Mouse (Mus musculus) frontal cortex, postnatal 25 days (tissue): Measurements from ENCODE around the gene Hax1.

Source experiments
- DNase-seq, 2 experiments: peaks; one replicate each; pipeline ENCODE4 v3.0.0; 2022; ENCODE audit warnings: low spot score in 2 of 2

The Hax1 gene

GRCm38 (mm10) chr3:89998612-89999054 lies at the start of gene Hax1:
Hax1 (minus strand) TSS chr3:89998780.
- DNase-seq, result peak; percentile 93 to 95

DNA sequence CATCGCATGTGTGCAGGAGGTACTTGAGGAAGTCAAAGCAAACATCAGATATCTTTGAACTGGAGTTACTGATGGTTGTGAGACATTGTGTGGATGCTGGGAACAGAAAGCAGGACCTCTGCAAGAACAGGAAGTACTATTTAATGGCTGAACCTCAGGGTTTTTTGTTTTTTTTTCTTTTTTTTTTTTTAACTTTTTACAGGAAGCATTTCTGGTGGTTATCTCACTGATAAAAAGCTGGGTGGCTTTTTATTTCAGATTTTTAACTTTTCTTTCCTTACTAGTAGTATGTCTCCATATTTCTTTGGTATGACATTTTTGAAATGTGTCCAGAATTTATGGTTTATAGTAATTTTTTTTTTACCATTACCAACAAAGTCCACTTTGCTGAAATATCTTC lies 37.7 kb upstream of the Hax1 start:
- no peak for DNase-seq

DNA sequence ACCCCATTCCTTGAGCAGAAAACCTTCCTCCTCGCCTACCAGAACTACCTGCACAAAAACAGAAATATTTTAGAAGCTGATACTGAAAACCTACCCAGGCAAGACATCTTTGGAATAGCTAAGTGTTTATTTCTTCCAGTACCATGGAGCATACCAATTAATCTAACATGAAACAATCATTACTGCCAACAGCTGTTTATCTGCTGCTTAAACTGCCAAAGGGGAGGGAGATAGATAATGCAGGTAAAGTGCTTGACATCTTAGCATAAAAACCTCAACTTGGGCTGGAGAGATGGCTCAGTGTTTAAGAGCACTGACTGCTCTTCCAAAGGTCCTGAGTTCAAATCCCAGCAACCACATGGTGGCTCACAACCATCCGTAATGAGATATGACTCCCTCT lies 36.1 kb upstream of the Hax1 start:
- no peak for DNase-seq

GRCm38 (mm10) chr3:90016626-90017025 lies 18.0 kb upstream of the Hax1 start:
- no peak for DNase-seq

- DNase-seq, result no peak
Measured at GRCm38 (mm10) chr3:90010291-90010690, 11.7 kb upstream of the Hax1 start.

- DNase-seq, result no peak
Measured at GRCm38 (mm10) chr3:90004091-90004796, 5.7 kb upstream of the Hax1 start.

DNA sequence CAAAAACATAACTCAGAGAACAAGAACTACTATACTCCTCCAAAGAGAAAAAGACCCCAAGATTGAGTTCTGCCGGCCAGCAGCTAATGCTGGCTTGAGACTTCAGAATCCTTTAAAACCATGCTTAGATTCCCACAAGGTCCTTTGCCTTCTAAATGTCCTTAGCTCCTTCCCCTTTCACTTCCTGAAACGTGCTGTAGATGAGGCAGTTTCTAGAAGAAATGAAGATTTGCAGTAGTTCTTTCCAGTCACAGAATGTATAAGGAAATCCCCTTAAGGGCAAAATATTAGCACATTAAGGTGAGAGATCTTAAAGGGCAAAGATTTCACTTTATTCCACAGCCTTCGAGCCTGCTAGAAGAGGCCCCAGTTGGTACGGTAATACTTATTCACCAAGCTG lies 1.2 kb upstream of the Hax1 start:
- no peak for DNase-seq

DNA sequence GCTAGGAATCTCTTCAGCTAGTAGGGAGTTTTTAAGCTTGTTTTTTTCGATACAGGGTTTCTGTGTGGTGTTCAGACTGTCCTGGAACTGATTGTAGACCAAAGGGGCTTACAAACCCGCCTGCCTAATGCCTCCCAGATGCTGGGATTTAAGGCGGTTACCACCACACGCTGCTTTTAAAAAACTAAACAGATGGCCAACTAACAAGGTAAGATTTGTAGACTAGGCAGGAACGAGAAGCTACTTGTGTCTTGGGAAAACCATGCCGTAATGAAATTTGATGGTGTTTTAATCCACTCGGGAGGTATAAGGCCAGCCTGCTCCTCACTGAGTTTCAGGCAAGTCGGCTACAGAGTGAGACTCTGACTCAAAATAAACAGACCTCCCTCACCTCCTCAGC lies 510 bp upstream of the Hax1 start:
- DNase-seq, result no peak

GRCm38 (mm10) chr3:89997791-89998495 lies 637 bp downstream of the Hax1 start:
- DNase-seq, result peak; percentile 6 to 14

- no peak for DNase-seq
Measured at GRCm38 (mm10) chr3:89994807-89995515, 3.6 kb downstream of the Hax1 start.

DNA sequence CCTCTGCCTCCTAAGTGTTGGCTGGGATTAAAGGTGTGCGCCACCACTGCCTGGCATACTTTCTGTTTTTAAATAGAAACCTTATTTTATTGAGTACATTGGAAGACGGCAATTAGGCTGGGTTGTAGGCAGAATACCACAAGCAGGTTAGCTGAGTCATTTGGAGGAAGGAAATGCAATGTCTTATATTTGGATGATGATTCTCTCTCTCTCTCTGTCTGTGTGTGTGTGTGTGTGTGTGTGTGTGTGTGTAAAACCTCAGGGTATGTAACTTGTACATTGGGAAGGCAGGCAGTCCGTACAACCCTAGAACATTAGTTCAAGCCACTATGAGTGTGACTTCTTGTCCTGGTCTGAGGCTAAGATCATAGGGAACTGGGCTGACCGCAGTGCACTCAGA lies 10.8 kb downstream of the Hax1 start:
- no peak for DNase-seq

- DNase-seq, result no peak
Measured at GRCm38 (mm10) chr3:89987211-89987610, 11.4 kb downstream of the Hax1 start.

DNA sequence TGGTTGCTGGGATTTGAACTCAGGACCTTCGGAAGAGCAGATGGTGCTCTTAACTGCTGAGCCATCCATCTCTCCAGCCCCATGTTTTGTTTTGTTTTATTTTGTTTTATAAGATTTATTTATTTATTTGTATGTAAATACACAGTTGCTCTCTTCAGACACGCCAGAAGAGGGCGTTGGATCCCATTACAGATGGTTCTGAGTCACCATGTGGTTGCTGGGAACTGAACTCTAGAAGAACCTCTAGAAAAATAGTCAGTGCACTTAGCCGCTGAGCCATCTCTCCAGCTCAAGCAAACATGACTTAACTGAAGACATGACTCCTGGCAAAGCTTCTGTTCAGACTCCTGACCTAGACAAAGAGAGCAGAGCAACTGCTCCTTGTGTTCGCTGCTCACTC lies 16.2 kb downstream of the Hax1 start:
- no peak for DNase-seq

- no peak for DNase-seq
Measured at GRCm38 (mm10) chr3:89976859-89977258, 21.7 kb downstream of the Hax1 start.

GRCm38 (mm10) chr3:89968509-89968908 lies 30.1 kb downstream of the Hax1 start:
- DNase-seq, result no peak

DNA sequence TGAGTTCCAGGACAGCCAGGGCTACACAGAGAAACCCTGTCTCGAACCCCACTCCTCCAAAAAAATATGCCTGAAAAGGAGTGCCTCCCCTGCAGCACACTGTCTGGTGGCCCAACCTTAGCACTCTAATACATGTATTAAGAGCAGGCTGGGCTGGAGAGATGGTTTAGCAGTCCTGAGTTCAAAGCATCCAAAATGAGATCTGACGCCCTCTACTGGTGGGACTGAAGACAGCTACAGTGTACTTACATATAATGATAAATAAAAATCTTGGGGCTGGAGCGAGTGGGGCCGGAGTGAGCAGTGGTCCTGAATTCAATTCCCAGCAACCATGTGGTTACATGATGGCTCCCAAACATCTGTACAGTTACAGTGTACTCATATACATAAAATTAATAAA lies 31.6 kb downstream of the Hax1 start:
- no peak for DNase-seq

GRCm38 (mm10) chr3:89965972-89966371 lies 32.6 kb downstream of the Hax1 start:
- DNase-seq, result no peak

DNA sequence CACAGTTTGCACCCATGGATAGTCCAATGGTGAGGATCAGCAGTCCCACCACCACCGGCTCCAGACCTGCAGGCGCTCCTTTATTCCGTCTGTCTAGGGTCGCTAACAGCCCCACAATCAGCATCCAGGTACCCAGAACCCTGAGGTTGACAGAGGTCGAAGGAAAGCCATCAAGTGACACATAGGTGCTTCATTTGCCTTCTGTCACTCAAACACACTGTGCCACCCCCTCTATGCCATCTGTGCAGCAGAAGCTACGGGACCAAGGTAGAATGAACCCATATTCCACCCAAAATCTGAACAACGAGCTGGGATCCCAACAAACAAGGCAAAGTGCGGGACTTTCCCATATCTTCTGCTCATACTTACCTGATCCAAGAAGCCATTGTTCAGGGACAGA lies 33.0 kb downstream of the Hax1 start:
- DNase-seq, result no peak

DNA sequence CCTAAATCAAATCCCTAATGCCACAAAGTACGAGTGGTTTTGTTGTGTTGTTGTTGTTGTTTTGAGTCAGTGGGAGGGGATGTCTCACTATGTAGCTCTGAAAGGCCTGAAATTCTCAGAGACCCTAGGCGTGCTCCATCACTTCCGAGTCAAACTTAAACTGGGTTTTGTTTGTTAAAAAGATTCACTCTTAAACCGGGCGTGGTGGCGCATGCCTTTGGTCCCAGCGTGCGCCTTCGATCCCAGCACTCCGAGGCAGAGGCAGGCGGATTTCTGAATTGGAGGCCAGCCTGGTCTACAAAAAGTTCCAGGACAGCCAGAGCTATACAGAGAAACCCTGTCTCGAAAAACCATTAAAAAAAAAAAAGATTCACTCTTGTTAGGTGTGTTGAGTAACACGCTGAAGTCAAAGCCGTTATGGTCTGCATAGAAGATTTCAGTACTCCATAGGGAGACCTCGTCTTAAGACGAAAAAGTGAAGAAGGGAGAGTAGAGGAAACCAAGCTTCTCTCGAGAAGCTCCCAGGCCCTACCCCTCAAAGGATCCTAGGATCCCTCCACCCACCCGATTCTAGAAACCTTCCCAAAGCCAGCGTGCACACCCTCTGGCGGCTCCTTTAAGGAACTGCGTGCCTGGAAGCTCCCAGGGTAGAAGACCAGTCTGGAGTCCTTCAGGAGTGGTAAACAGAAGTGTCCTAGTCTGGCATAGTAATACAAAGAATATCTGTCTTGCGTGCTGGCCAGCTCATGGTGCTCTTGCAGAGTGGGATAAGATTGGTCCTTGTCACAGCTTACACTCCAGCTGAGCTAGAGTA lies 34.4 kb downstream of the Hax1 start:
- no peak for DNase-seq

GRCm38 (mm10) chr3:89963221-89963763 lies 35.3 kb downstream of the Hax1 start, which contains the start of gene Atp8b2:
Atp8b2 (minus strand) TSS chr3:89963508.
- peak in 1 of 2 experiments; percentile 24 for DNase-seq

GRCm38 (mm10) chr3:89962751-89963220 lies 35.8 kb downstream of the Hax1 start:
- DNase-seq, result no peak
